Mouse (Mus musculus) intestine, postnatal 0 days (tissue): ENCODE results near the gene Becn1. TPM values are rescaled to one million over a fixed set of nuclear protein-coding genes. Genes with fewer than 3 reads are reported as not detected.
"Not testable (repeated sequence)": the region's sequence is repeated elsewhere in the genome, so short reads cannot be mapped to it uniquely, and the experiment has no call there.

Experiments used
- ATAC-seq: fragments of 200-750 bp; cut with Nextera tagmentation; 2 replicates; pipeline ENCODE4 v1.8.0; 2017; ENCODE audit warnings: mild to moderate bottlenecking, moderate TSS enrichment, moderate library complexity
- H3K27ac ChIP-seq: fragments of 300-500 bp; sonication (generic); 2 replicates; pipeline ENCODE4 v1.5.1; 2014; ENCODE audit warnings: mild to moderate bottlenecking, low read depth, low read length, moderate library complexity
- H3K27me3 ChIP-seq: fragments of 300-500 bp; sonication (generic); replicated peaks from 2 replicates; pipeline ENCODE4 v1.6.1; 2014; ENCODE audit warnings: low read length, mixed read lengths; ENCODE audit not compliant: control insufficient read depth, insufficient read depth
- H3K36me3 ChIP-seq: fragments of 300-500 bp; sonication (generic); 2 replicates; pipeline ENCODE4 v1.6.1; 2014; ENCODE audit warnings: mild to moderate bottlenecking, moderate library complexity; ENCODE audit not compliant: control insufficient read depth, insufficient read depth
- H3K4me1 ChIP-seq: fragments of 300-500 bp; sonication (generic); replicated peaks from 2 replicates; pipeline ENCODE4 v1.6.1; 2014; ENCODE audit warnings: antibody characterized with exemption, low read length, mixed read lengths; ENCODE audit not compliant: control insufficient read depth, insufficient read depth
- H3K4me2 ChIP-seq: fragments of 300-500 bp; sonication (generic); replicated peaks from 2 replicates; pipeline ENCODE4 v1.6.1; 2014; ENCODE audit warnings: low read depth, mild to moderate bottlenecking, moderate library complexity
- H3K4me3 ChIP-seq: fragments of 300-500 bp; sonication (generic); 2 replicates; pipeline ENCODE4 v1.5.1; 2014; ENCODE audit warnings: low read depth, low read length
- H3K9ac ChIP-seq: fragments of 300-500 bp; sonication (generic); 2 replicates; pipeline ENCODE4 v1.6.1; 2014; ENCODE audit warnings: mild to moderate bottlenecking, low read depth, low read length
- H3K9me3 ChIP-seq: fragments of 300-500 bp; sonication (generic); 2 replicates; pipeline ENCODE4 v1.6.1; 2016; ENCODE audit warnings: mixed run types; ENCODE audit not compliant: control insufficient read depth
- CTCF ChIP-seq: sonication (generic); IDR thresholded peaks from 2 replicates; pipeline ENCODE4 v1.5.1; 2016; ENCODE audit warnings: low read depth, mild to moderate bottlenecking, control low read depth, antibody characterized with exemption, moderate library complexity
- WGBS: fragments of 180-500 bp; shearing (Covaris S2); extraction: QIAGEN DNeasy Blood & Tissue Kit; methylation state at CpG from one replicate; pipeline ENCODE4 v1.1.7; 2014; 5-methylcytosine and 5-hydroxymethylcytosine counted together
- polyA plus RNA-seq: library from polyadenylated mRNA; unstranded; fragments of >200 nt; fragmentation: Nextera tagmentation; extraction: Ambion mirVana; gene quantifications from 2 replicates; pipeline ENCODE4 v1.2.1, GENCODE M21; 2015

The Becn1 gene
- polyA plus RNA-seq, 1 experiment from 2014 or later, result 117 TPM

DNA sequence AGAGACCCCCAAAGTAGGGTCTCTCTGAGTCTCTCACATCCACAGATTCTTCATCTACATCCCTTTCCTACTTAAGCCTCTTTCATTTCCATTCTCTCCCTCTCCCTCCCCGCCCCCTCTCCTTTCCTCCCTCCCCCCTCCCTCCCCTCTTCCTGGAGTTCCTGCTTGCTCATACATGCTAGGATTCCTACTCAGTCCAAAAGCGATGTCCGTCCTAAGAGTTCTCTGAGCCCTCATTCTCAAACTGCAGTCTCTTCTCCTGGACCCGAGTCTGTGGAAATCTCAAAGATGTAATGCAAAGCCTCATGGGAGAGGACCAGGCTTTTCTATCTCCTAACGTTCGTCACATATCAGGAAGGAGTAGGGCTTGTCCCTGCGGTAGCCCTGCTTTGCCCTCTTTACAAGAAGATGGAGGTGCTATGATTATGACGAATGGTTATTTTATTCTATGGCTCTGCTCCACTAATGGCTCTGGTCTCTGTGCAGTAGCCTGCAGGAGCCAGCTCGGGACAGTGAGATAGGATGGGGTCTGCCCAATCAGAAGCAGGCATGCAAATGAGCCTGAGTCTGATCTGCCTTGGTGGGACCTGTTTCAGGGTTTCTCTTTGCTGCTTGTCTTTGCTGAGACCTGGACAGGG is 36.2 kb upstream of the Becn1 start:
- Histone ChIP-seq H3K9me3 (no peaks in the 10 kb centered on the region), H3K4me1 (no peaks in the 10 kb centered on the region), H3K27ac (no peak overlapping the region), H3K9ac (no peak overlapping the region; the same call in 1 of the 2 replicates), H3K4me3 (peak overlapping the region; percentile 17), H3K27me3 (no peaks in the 10 kb centered on the region), H3K4me2 (peak overlapping the region; percentile 47), H3K36me3 (no peaks in the 10 kb centered on the region)
- 2% methylated on average over 9 of the region's 9 CpGs for WGBS
- no peak for TF ChIP-seq CTCF
- ATAC-seq, result peak; percentile 51

DNA sequence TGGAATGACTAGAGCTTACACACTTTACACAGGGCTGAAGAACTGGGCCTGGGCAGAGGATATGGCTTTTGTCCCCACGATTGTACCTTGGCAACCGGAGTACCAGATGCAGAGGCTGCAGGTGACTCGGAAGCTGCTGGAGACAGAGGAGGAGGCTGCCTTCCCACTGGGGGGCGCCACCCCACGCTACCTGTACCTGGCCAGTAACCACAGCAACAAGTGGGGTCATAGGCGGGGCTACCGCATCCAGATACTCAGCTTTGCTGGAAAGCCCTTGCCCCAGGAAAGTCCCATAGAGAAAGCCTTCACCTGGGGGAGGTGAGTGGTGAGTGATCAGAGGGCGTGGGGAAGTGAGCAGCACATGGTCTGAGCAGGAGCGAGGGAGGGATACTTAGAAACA is 33.6 kb upstream of the Becn1 start:
- ATAC-seq, result no peak
- Histone ChIP-seq H3K9me3 (no peaks in the 10 kb centered on the region), H3K4me2 (no peak overlapping the region), H3K27ac (no peak overlapping the region), H3K9ac (no peak overlapping the region), H3K27me3 (no peaks in the 10 kb centered on the region), H3K36me3 (no peaks in the 10 kb centered on the region), H3K4me3 (no peak overlapping the region), H3K4me1 (no peaks in the 10 kb centered on the region)
- WGBS, result 80% methylated on average over 9 of the region's 9 CpGs
- peak; percentile 65 for TF ChIP-seq CTCF

DNA sequence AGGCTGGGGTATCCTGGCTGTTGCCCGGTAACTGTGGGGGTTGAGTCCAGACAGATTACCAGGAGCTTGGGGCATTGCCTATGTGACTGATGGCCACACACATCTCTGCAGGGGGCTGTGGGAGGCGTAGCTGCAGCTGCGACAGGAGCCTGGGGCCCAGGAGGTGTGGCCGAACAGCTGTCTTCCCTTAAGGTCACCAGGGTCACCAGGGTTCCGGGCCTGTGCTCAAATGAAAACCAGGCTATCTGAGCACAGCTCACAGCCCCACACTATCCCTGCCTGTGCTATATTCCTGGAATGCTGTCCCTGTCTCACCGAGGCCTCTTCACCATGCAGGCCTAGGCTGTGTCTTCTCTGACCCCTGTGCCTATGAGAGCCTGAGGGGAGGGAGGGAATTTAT is 32.4 kb upstream of the Becn1 start:
- Histone ChIP-seq H3K27ac (no peak overlapping the region), H3K27me3 (no peaks in the 10 kb centered on the region), H3K9ac (no peak overlapping the region), H3K9me3 (no peaks in the 10 kb centered on the region), H3K4me3 (no peak overlapping the region), H3K36me3 (no peaks in the 10 kb centered on the region), H3K4me1 (no peaks in the 10 kb centered on the region), H3K4me2 (peak overlapping the region; percentile 40)
- WGBS, result 45% methylated on average over 6 of the region's 6 CpGs
- ATAC-seq, result no peak
- no peak for TF ChIP-seq CTCF

DNA sequence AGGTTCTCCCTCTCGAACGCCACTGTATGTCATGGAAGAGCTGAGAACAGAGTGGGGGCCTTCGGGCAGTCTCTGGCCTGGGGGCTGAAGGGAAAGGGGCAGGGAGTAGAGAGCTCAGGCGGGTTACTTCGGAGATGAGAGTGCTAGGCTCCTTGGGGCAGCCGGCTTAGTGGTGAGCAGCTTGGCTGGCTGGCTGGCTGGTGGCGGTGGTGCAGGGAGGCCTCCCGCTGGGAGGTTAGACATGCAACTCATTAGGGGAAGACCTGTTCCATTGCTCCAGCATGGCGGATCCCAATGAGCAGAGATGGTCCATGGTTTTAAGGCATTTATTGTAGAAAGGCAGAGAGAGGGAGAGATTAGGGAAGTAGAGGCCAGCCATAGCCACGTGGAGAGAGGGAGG is 31.9 kb upstream of the Becn1 start:
- Histone ChIP-seq H3K4me3 (peak overlapping the region; percentile 17), H3K27me3 (no peaks in the 10 kb centered on the region), H3K9ac (no peak overlapping the region), H3K4me1 (no peaks in the 10 kb centered on the region), H3K9me3 (no peaks in the 10 kb centered on the region), H3K36me3 (no peaks in the 10 kb centered on the region), H3K27ac (no peak overlapping the region), H3K4me2 (peak overlapping the region; percentile 40)
- no peak for ATAC-seq
- 59% methylated on average over 10 of the region's 10 CpGs for WGBS
- no peak for TF ChIP-seq CTCF

DNA sequence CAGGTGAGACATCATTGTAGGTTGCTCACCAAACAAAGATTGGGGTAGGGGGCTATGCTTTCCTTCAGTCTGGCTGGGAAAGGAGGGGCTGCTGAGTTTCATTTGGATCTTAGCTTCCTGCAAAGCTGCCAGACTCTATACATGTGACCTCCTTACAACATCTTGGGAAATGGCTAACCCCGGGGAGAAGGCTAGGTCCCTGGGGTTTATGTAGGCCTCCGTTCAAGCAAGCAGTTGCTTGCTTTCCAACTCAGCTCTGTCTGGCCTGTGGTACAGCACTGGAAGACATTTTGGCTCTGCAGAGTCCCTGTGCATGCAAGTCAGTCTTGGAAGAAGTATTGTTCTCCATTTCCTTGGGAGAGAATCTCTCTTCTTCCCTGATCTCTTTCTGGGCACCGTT is 30.5 kb upstream of the Becn1 start:
- Histone ChIP-seq H3K9ac (no peak overlapping the region), H3K27me3 (no peaks in the 10 kb centered on the region), H3K27ac (no peak overlapping the region), H3K4me2 (peak overlapping the region; percentile 44), H3K4me3 (peak overlapping the region; percentile 9; the same call in 1 of the 2 replicates), H3K9me3 (no peaks in the 10 kb centered on the region), H3K36me3 (no peaks in the 10 kb centered on the region), H3K4me1 (no peaks in the 10 kb centered on the region)
- 73% methylated on average over 3 of the region's 3 CpGs for WGBS
- ATAC-seq, result no peak
- TF ChIP-seq CTCF, result no peak

DNA sequence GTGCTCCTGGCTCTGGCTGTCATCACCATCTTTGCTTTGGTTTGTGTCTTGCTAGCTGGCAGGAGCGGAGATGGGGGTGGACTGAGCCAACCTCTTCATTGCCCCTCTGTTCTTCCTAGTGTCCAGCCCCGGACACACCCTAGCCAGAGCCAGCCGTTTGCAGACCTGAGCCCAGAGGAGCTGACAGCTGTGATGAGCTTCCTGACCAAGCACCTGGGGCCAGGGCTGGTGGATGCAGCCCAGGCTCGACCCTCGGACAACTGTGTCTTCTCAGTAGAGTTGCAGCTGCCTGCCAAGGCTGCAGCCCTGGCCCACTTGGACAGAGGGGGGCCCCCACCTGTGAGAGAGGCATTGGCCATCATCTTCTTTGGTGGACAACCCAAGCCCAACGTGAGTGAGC is 28.9 kb upstream of the Becn1 start:
- H3K27me3 ChIP-seq, H3K9me3 ChIP-seq, H3K36me3 ChIP-seq, ATAC-seq, H3K4me1 ChIP-seq, H3K9ac ChIP-seq, H3K27ac ChIP-seq: not testable (repeated sequence)
- 72% methylated on average over 6 of the region's 6 CpGs for WGBS
- Histone ChIP-seq H3K4me2 (peak overlapping the region; percentile 44), H3K4me3 (peak overlapping the region; percentile 14; the same call in 1 of the 2 replicates)
